Mouse (Mus musculus) spleen, adult 2 months (tissue): ENCODE data around the gene Asic2.

Experiments
- CTCF ChIP-seq: fragments of 200-500 bp; IDR thresholded peaks from 2 replicates; pipeline ENCODE4 v1.5.1; 2011; ENCODE audit warnings: mild to moderate bottlenecking, inconsistent platforms; ENCODE audit not compliant: insufficient read depth, insufficient read length, insufficient replicate concordance; ENCODE audit errors: extremely low read depth
- POLR2A ChIP-seq: fragments of 200-500 bp; IDR thresholded peaks from 2 replicates; pipeline ENCODE4 v1.6.1; 2011; ENCODE audit warnings: low read depth, low read length, inconsistent platforms

DNA sequence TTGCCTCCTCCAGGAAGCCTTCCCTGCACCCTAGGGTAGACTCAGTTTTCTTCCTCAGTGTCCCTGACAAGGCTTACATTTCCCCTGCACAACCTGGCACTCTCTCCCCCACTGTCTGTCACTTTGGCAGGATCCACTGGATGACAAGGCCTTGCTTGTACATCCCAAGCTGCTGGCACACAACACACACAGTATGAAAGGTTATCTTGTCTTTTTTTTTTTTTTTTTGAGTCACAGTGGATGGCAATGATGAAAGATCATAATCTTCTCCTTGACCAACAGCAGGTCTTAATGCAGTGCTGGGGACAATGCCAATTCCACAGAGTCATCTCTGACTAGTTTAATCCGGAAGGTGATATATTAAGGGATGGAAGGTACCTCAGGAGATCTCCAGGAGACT is 30.7 kb downstream of the Asic2 start:
- TF ChIP-seq CTCF (no peak), POLR2A (no peak)
